Mouse (Mus musculus) left cerebral cortex, adult 2 months (tissue): Measurements from ENCODE around the gene Iqschfp. TPM values are rescaled to one million over a fixed set of nuclear protein-coding genes. Genes with fewer than 3 reads are reported as not detected.
A peak's percentile ranks its signal among the peaks of the same experiment; 100 is the strongest.

Experiments
- DNase-seq, 2 experiments: peaks; one replicate each; pipeline ENCODE4 v3.0.0; 2021 to 2022; ENCODE audit warnings: low spot score in 2 of 2, mixed read lengths in 1 of 2; ENCODE audit errors: extremely low spot score in 1 of 2
- H3K27ac ChIP-seq: fragments of 200-600 bp; 2 replicates; pipeline ENCODE4 v1.8.1; 2022
- H3K4me3 ChIP-seq: fragments of 200-600 bp; 2 replicates; pipeline ENCODE4 v1.8.1; 2022
- CTCF ChIP-seq: fragments of 200-600 bp; IDR thresholded peaks from 2 replicates; pipeline ENCODE4 v1.8.1; 2022; ENCODE audit warnings: antibody characterized with exemption, mild to moderate bottlenecking, moderate library complexity
- intact Hi-C: fragments of 180-260 bp; cut with DNase I; formaldehyde crosslinking; loops from one replicate; pipeline ENCODE4 v1.15.1; 2025
- total RNA-seq, 2 experiments: library from RNA; stranded (reverse); gene quantifications; 2 replicates each; pipeline ENCODE4 v1.2.3; 2021

The Iqschfp gene
- total RNA-seq, 2 experiments from 2014 or later: 8.4 to 12.6 TPM

- no peak for TF ChIP-seq CTCF
- no peak overlapping the region for H3K27ac ChIP-seq
- no peak overlapping the region for H3K4me3 ChIP-seq
- no peak for DNase-seq
- intact Hi-C loops: no loop called here
Observed at GRCm38 (mm10) chr3:68535160-68535728, 643.2 kb downstream of the Iqschfp start.

- intact Hi-C loops: no loop called here
- Histone ChIP-seq H3K27ac (no peak overlapping the region), H3K4me3 (no peak overlapping the region)
- no peak for TF ChIP-seq CTCF
- no peak for DNase-seq
Observed at GRCm38 (mm10) chr3:68536071-68536470, 644.0 kb downstream of the Iqschfp start.

GRCm38 (mm10) chr3:68541688-68542087, 649.7 kb downstream of the Iqschfp start:
- H3K27ac ChIP-seq: peak overlapping the region; percentile 54; the same call in 1 of the 2 replicates
- no peak overlapping the region for H3K4me3 ChIP-seq
- DNase-seq: no peak
- intact Hi-C loops: loop anchor here (2.0 to 10.0 kb wide), 4 partner anchors 47 to 917 kb away; no protein-coding TSS in a partner anchor
- TF ChIP-seq CTCF: no peak

GRCm38 (mm10) chr3:68542944-68543501, 651.0 kb downstream of the Iqschfp start:
- Histone ChIP-seq H3K27ac (peak overlapping the region; percentile 83), H3K4me3 (peak overlapping the region; percentile 47)
- TF ChIP-seq CTCF: peak; percentile 75
- intact Hi-C loops: loop anchor here (1.0 to 10.0 kb wide), 5 partner anchors 48 to 918 kb away; no protein-coding TSS in a partner anchor
- DNase-seq: peak; percentile 53 to 58

- intact Hi-C loops: loop anchor here (10.0 kb wide), 3 partner anchors 160 to 920 kb away; no protein-coding TSS in a partner anchor
- no peak for DNase-seq
Observed at GRCm38 (mm10) chr3:68544811-68545210, 652.8 kb downstream of the Iqschfp start.

GRCm38 (mm10) chr3:68545898-68546297, 653.9 kb downstream of the Iqschfp start:
- TF ChIP-seq CTCF: no peak
- DNase-seq: no peak

More at GRCm38 (mm10) chr3:68544811-68545210, 652.8 kb downstream of the Iqschfp start:
- Histone ChIP-seq H3K27ac (no peak overlapping the region), H3K4me3 (no peak overlapping the region)
- no peak for TF ChIP-seq CTCF

GRCm38 (mm10) chr3:68555087-68555662, 663.1 kb downstream of the Iqschfp start:
- intact Hi-C loops: no loop called here
- TF ChIP-seq CTCF: no peak
- Histone ChIP-seq H3K4me3 (no peak overlapping the region), H3K27ac (no peak overlapping the region)
- no peak for DNase-seq

More at GRCm38 (mm10) chr3:68545898-68546297, 653.9 kb downstream of the Iqschfp start:
- 0 out of 2 replicates have a peak overlapping the region, but pooled peaks have one; percentile 24 for H3K27ac ChIP-seq
- H3K4me3 ChIP-seq: no peak overlapping the region
- intact Hi-C loops: loop anchor here (10.0 kb wide), 3 partner anchors 161 to 921 kb away; no protein-coding TSS in a partner anchor

- Histone ChIP-seq H3K27ac (no peak overlapping the region), H3K4me3 (no peak overlapping the region)
- DNase-seq: no peak
- TF ChIP-seq CTCF: no peak
- intact Hi-C loops: no loop called here
Observed at GRCm38 (mm10) chr3:68556891-68557290, 664.9 kb downstream of the Iqschfp start.

GRCm38 (mm10) chr3:68558744-68559143, 666.7 kb downstream of the Iqschfp start:
- no peak overlapping the region for H3K4me3 ChIP-seq
- no peak overlapping the region for H3K27ac ChIP-seq
- no peak for TF ChIP-seq CTCF
- intact Hi-C loops: no loop called here
- DNase-seq: no peak

- TF ChIP-seq CTCF: no peak
- Histone ChIP-seq H3K4me3 (no peak overlapping the region), H3K27ac (no peak overlapping the region)
- DNase-seq: no peak
- intact Hi-C loops: no loop called here
Observed at GRCm38 (mm10) chr3:68560057-68560456, 668.0 kb downstream of the Iqschfp start.

- no peak overlapping the region for H3K4me3 ChIP-seq
- no peak for DNase-seq
- H3K27ac ChIP-seq: no peak overlapping the region
- intact Hi-C loops: no loop called here
- peak; percentile 26 for TF ChIP-seq CTCF
Observed at GRCm38 (mm10) chr3:68562838-68563237, 670.8 kb downstream of the Iqschfp start.

GRCm38 (mm10) chr3:68563922-68564321, 671.9 kb downstream of the Iqschfp start:
- Histone ChIP-seq H3K4me3 (no peak overlapping the region), H3K27ac (peak overlapping the region; percentile 2; the same call in 1 of the 2 replicates)
- DNase-seq: no peak
- intact Hi-C loops: no loop called here
- no peak for TF ChIP-seq CTCF
